Mouse (Mus musculus): ENCODE measurements around the gene Tmem190. TPM values are rescaled to one million over a fixed set of nuclear protein-coding genes. Genes with fewer than 3 reads are reported as not detected.

Tmem190 gene
- total and polyA plus RNA-seq, 3 experiments, result not detected

GRCm38 (mm10) chr7:4749169-4749568 lies 33.6 kb upstream of the Tmem190 start:
- in situ Hi-C loops (cut with MboI; ENCODE audit: low pct_ligation_motif_present, low pct_unique_long_range_greater_than_20kb, low sequenced_read_pairs), result loop anchor here (5.0 kb wide), 1 partner anchor 33 kb away; the partner anchor contains the start of genes Il11 and Tmem190
- H3K27ac ChIP-seq (ENCODE audit: insufficient read depth, low read depth), result no peak overlapping the region
- no peak overlapping the region for H3K4me3 ChIP-seq (replicated peaks in 1 of 3; ENCODE audit: low read depth in 2 of 3, low read length in 2 of 3, poor library complexity in 1 of 3)
- H3K4me2 ChIP-seq (ENCODE audit: insufficient read depth, low read depth, poor library complexity, severe bottlenecking), result no peak overlapping the region
- no peaks in the 10 kb centered on the region for H3K9me3 ChIP-seq (replicated peaks; ENCODE audit: low read length)
- H3K9ac ChIP-seq (ENCODE audit: insufficient read depth, low read depth), result no peak overlapping the region
- H3K27me3 ChIP-seq (replicated peaks), result no peaks in the 10 kb centered on the region
- TF ChIP-seq ZNF384 (IDR thresholded peaks at IDR 0.05; ENCODE audit: low read depth, low read length), result no peak
- no peak for TF ChIP-seq POLR2AphosphoS2 (IDR thresholded peaks at IDR 0.05; ENCODE audit: low read depth, low read length)
- no peak for TF ChIP-seq SMC3 (IDR thresholded peaks at IDR 0.05; ENCODE audit: low read depth, low read length)
- dilution Hi-C loops (cut with MboI; ENCODE audit: extremely low pct_ligation_motif_present, extremely low pct_unique_long_range_greater_than_20kb, low sequenced_read_pairs), result no loop called here
- 0 out of 4 replicates have a peak, but pooled peaks cover 0 to 4% of the 10 kb centered on the region in 2 experiments for H3K4me1 ChIP-seq (ENCODE audit: control insufficient read depth in 1 of 2, insufficient read depth in 2 of 2)
- H3K79me2 ChIP-seq (replicated peaks; ENCODE audit: control insufficient read depth, extremely low read depth, insufficient read depth, poor library complexity, severe bottlenecking), result no peaks in the 10 kb centered on the region
- peaks cover 20 to 66% of the 10 kb centered on the region in 2 experiments for H3K36me3 ChIP-seq (replicated peaks in 1 of 2; ENCODE audit: control insufficient read depth in 1 of 2, insufficient read depth in 1 of 2, low read length in 1 of 2)
- DNase-seq (ENCODE audit: extremely low read depth), result no peak

- Histone ChIP-seq H3K79me2 (replicated peaks; ENCODE audit: control insufficient read depth, extremely low read depth, insufficient read depth, poor library complexity, severe bottlenecking) (no peaks in the 10 kb centered on the region), H3K4me2 (ENCODE audit: insufficient read depth, low read depth, poor library complexity, severe bottlenecking) (no peak overlapping the region), H3K27ac (ENCODE audit: insufficient read depth, low read depth) (no peak overlapping the region), H3K36me3 (replicated peaks in 1 of 2; ENCODE audit: control insufficient read depth in 1 of 2, insufficient read depth in 1 of 2, low read length in 1 of 2) (peaks cover 0 to 37% of the 10 kb centered on the region in 2 experiments), H3K4me3 (replicated peaks in 1 of 3; ENCODE audit: low read depth in 2 of 3, low read length in 2 of 3, poor library complexity in 1 of 3) (no peak overlapping the region), H3K9me3 (replicated peaks; ENCODE audit: low read length) (no peaks in the 10 kb centered on the region), H3K9ac (ENCODE audit: insufficient read depth, low read depth) (no peak overlapping the region), H3K27me3 (replicated peaks) (no peaks in the 10 kb centered on the region), H3K4me1 (ENCODE audit: control insufficient read depth in 1 of 2, insufficient read depth in 2 of 2) (0 out of 4 replicates have a peak, but pooled peaks cover 0 to 4% of the 10 kb centered on the region in 2 experiments)
- dilution Hi-C loops (cut with MboI; ENCODE audit: extremely low pct_ligation_motif_present, extremely low pct_unique_long_range_greater_than_20kb, low sequenced_read_pairs), result no loop called here
- in situ Hi-C loops (cut with MboI; ENCODE audit: low pct_ligation_motif_present, low pct_unique_long_range_greater_than_20kb, low sequenced_read_pairs), result no loop called here
- no peak for TF ChIP-seq MAX (IDR thresholded peaks at IDR 0.05; ENCODE audit: low read length)
- no peak for TF ChIP-seq SMC3 (IDR thresholded peaks at IDR 0.05; ENCODE audit: low read depth, low read length)
- TF ChIP-seq PAX5 (IDR thresholded peaks at IDR 0.05; ENCODE audit: low read length), result no peak
- TF ChIP-seq KAT2A (IDR thresholded peaks at IDR 0.05; ENCODE audit: insufficient replicate concordance, low read length), result no peak
- no peak for TF ChIP-seq E2F4 (IDR thresholded peaks at IDR 0.05; ENCODE audit: insufficient replicate concordance, low read depth, low read length)
- TF ChIP-seq ZMIZ1 (IDR thresholded peaks at IDR 0.05; ENCODE audit: low read depth, low read length), result no peak
- TF ChIP-seq ZNF384 (IDR thresholded peaks at IDR 0.05; ENCODE audit: low read depth, low read length), result no peak
- TF ChIP-seq BHLHE40 (IDR thresholded peaks at IDR 0.05; ENCODE audit: low read depth, low read length), result no peak
- no peak for TF ChIP-seq MYC (IDR thresholded peaks at IDR 0.05; ENCODE audit: low read depth, low read length)
- TF ChIP-seq USF2 (conservative IDR thresholded peaks at IDR 0.05; ENCODE audit: low read depth, low read length), result no peak
- no peak for TF ChIP-seq RCOR1 (conservative IDR thresholded peaks at IDR 0.05; ENCODE audit: low read depth, low read length)
- TF ChIP-seq ELF1 (IDR thresholded peaks at IDR 0.05; ENCODE audit: low read depth, low read length), result no peak
- TF ChIP-seq POLR2A (IDR thresholded peaks at IDR 0.05; ENCODE audit: low read depth, low read length), result no peak
- TF ChIP-seq NELFE (IDR thresholded peaks at IDR 0.05; ENCODE audit: low read depth, low read length), result no peak
- TF ChIP-seq ETS1 (conservative IDR thresholded peaks at IDR 0.05; ENCODE audit: low read depth, low read length), result no peak
- no peak for TF ChIP-seq MXI1 (IDR thresholded peaks at IDR 0.05; ENCODE audit: low read depth, low read length)
- no peak for TF ChIP-seq JUN (IDR thresholded peaks at IDR 0.05; ENCODE audit: insufficient read depth, low read depth, low read length)
- no peak for TF ChIP-seq CTCF (conservative IDR thresholded peaks at IDR 0.05 in 1 of 2, IDR thresholded peaks at IDR 0.05 in 1 of 2; ENCODE audit: low read depth in 2 of 2, low read length in 2 of 2)
- TF ChIP-seq USF1 (IDR thresholded peaks at IDR 0.05; ENCODE audit: low read depth, low read length), result no peak
- DNase-seq (ENCODE audit: extremely low read depth), result no peak
These were observed 30.5 kb upstream of the Tmem190 start for GRCm38 (mm10) chr7:4751971-4752820.

Data from CH12.LX (cell line).